8 mouse cellular contexts compared by ENCODE assay signal in the genomic region with DNA sequence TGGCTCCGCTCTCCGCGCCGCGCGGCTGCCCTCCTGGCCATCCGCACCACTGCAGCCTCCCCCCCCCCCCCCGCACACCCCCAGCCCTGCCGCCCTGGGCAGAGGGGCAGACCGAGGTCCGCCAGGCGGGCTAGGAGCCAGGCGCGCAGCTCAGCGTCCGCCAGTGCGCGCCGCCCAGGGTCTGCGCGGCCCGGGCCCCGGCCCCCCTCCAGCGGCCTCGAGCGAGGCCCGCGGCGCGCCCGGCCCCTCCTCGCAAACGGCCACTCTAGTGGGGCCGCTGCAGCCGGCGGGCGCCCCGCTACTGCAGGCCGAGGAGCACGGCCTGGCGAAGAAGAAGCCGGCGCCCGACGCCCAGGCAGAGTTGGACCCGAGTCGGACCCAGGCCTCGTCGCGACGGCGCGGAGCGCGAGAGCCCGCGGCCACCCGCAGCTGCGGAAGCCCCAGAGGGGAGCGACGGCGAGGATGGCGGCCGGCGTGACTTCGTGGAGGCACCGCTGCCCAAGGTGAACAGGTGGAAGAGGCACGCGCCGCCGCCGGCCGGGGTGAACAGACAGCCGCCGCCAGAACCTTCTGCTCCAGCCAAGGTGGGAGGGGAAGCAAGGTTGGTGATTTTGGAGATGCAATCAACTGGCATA. TPM values are rescaled to one million over a fixed set of nuclear protein-coding genes. Genes with fewer than 3 reads are reported as not detected.
DNase-seq lines count a peak whose midpoint lies in the region; ATAC-seq and TF ChIP-seq lines count a peak whose summit lies in the region.

No protein-coding gene starts in this region.

- no peak for DNase-seq in liver
- peak; percentile 9 for DNase-seq in embryo, embryonic 9.5 days (ENCODE audit: extremely low spot score)
- no peak for DNase-seq in adrenal gland, postnatal 4 days (ENCODE audit: low spot score in 2 of 2)
- no peak for DNase-seq in layer of hippocampus, adult 2 months (ENCODE audit: low spot score in 2 of 2)

- no peak overlapping the region for H3K27ac ChIP-seq in liver, embryonic 12.5 days
- no peak overlapping the region for H3K27ac ChIP-seq in intestine, embryonic 15.5 days
- H3K27ac ChIP-seq in neural tube, embryonic 14.5 days (ENCODE audit: low read depth, low read length) = no peak overlapping the region
- no peak overlapping the region for H3K27ac ChIP-seq in layer of hippocampus, adult 2 months

- H3K4me3 ChIP-seq in liver, embryonic 12.5 days = peak overlapping the region; percentile 27
- H3K4me3 ChIP-seq in intestine, embryonic 15.5 days (replicated peaks) = peak overlapping the region; percentile 34
- peak overlapping the region; percentile 21 for H3K4me3 ChIP-seq in neural tube, embryonic 14.5 days (ENCODE audit: low read depth, low read length)
- no peak overlapping the region for H3K4me3 ChIP-seq in layer of hippocampus, adult 2 months

- WGBS in liver, embryonic 12.5 days (ENCODE audit: insufficient replicate concordance) = 11% methylated on average over 69 of the region's 75 CpGs
- 5% methylated on average over 67 of the region's 75 CpGs for WGBS in intestine, embryonic 15.5 days
- whole genome bisulfite sequencing in neural tube, embryonic 14.5 days = 8% methylated on average over 47 of the region's 75 CpGs

- TF ChIP-seq CTCF in layer of hippocampus, adult 2 months (conservative IDR thresholded peaks at IDR 0.05) = no peak

- peaks cover 24% of the 10 kb centered on the region for H3K27me3 ChIP-seq in liver, embryonic 12.5 days (replicated peaks)
- H3K27me3 ChIP-seq in intestine, embryonic 15.5 days (replicated peaks) = peaks cover 13% of the 10 kb centered on the region
- no peaks in the 10 kb centered on the region for H3K27me3 ChIP-seq in neural tube, embryonic 14.5 days (ENCODE audit: control insufficient read depth, insufficient read depth, low read length)

- H3K4me2 ChIP-seq in liver, embryonic 12.5 days = peak overlapping the region; percentile 48
- peak overlapping the region; percentile 72 for H3K4me2 ChIP-seq in intestine, embryonic 15.5 days (replicated peaks)
- peak overlapping the region; percentile 41 for H3K4me2 ChIP-seq in neural tube, embryonic 14.5 days (ENCODE audit: low read depth, low read length)

- H3K9me3 ChIP-seq in liver, embryonic 12.5 days (replicated peaks) = 0 out of 2 replicates have a peak, but pooled peaks cover 26% of the 10 kb centered on the region
- no peaks in the 10 kb centered on the region for H3K9me3 ChIP-seq in intestine, embryonic 15.5 days
- no peaks in the 10 kb centered on the region; the same call in 1 of the 2 replicates for H3K9me3 ChIP-seq in neural tube, embryonic 14.5 days (ENCODE audit: control insufficient read depth, low read length)

- no peaks in the 10 kb centered on the region for H3K36me3 ChIP-seq in liver, embryonic 12.5 days
- no peaks in the 10 kb centered on the region for H3K36me3 ChIP-seq in intestine, embryonic 15.5 days
- H3K36me3 ChIP-seq in neural tube, embryonic 14.5 days (ENCODE audit: control insufficient read depth, insufficient read depth, low read length) = no peaks in the 10 kb centered on the region

- no peaks in the 10 kb centered on the region for H3K4me1 ChIP-seq in liver, embryonic 12.5 days
- H3K4me1 ChIP-seq in intestine, embryonic 15.5 days (replicated peaks) = no peaks in the 10 kb centered on the region
- no peaks in the 10 kb centered on the region for H3K4me1 ChIP-seq in neural tube, embryonic 14.5 days (ENCODE audit: control insufficient read depth, insufficient read depth, low read length)

- ATAC-seq in liver, embryonic 12.5 days = no peak
- ATAC-seq in intestine, embryonic 15.5 days = peak; percentile 78
- ATAC-seq in neural tube, embryonic 14.5 days (ENCODE audit: low read depth) = peak; percentile 41; the same call in 1 of the 2 replicates
- ATAC-seq in megakaryocyte progenitor cell, adult 5-6 weeks (replicated peaks; ENCODE audit: poor library complexity) = no peak

- H3K9ac ChIP-seq in liver, embryonic 12.5 days = no peak overlapping the region
- H3K9ac ChIP-seq in intestine, embryonic 15.5 days = 0 out of 2 replicates have a peak overlapping the region, but pooled peaks have one; percentile 18
- no peak overlapping the region for H3K9ac ChIP-seq in neural tube, embryonic 14.5 days (replicated peaks; ENCODE audit: low read depth, low read length)

RNA-seq across cellular contexts. Expression of gene Defb7, which starts 40.4 kb away (rescaled TPM):
- not detected in 2 replicates for polyA plus RNA-seq in liver, embryonic 12.5 days (2016; fragmentation: Nextera tagmentation; extraction: Ambion mirVana)
- not detected in 2 replicates for polyA plus RNA-seq in intestine, embryonic 15.5 days (2015; fragmentation: Nextera tagmentation; extraction: Ambion mirVana)
- polyA plus RNA-seq in neural tube, embryonic 14.5 days (2014; fragmentation: Nextera tagmentation; extraction: Ambion mirVana) = not detected in 2 replicates
- total RNA-seq in adrenal gland, postnatal 4 days (2021) = not detected
- total RNA-seq in megakaryocyte progenitor cell, adult 5-6 weeks (2015) = not detected in 2 replicates
- not detected in 2 replicates for total RNA-seq in megakaryocyte progenitor cell, adult 5-6 weeks (2017)
- not detected for total RNA-seq in layer of hippocampus, adult 2 months (2021)

Comparison
In these comparisons a context has a peak if more than half of its experiments do, and no peak if none do; other contexts are left out.
1. ATAC-seq: peak in intestine, embryonic 15.5 days (single experiment) and neural tube, embryonic 14.5 days (single experiment); none in liver, embryonic 12.5 days (single experiment) and megakaryocyte progenitor cell, adult 5-6 weeks (single experiment).
2. Peak in every context shown above with its lines, with median percentiles within 50 percentile points of each other: H3K4me2 ChIP-seq.